ENCODE assay signal across 11 mouse cellular contexts in genomic region chr9:64609546-64609945, GRCm38 (mm10).
A peak's percentile ranks its signal among the peaks of the same experiment; 100 is the strongest.
DNase-seq lines count a peak whose midpoint lies in the region; ATAC-seq and TF ChIP-seq lines count a peak whose summit lies in the region.
"Had no signal": no experiment of that assay in that cellular context is flagged by ENCODE, and none has a peak within 500 bp of the region (broad histone marks: within the 10 kb centered on the region; RNA-seq: fewer than 3 reads in every experiment).

No protein-coding gene starts in this region.

- no peaks in the 10 kb centered on the region for H3K9me3 ChIP-seq in embryonic facial prominence, embryonic 14.5 days (ENCODE audit: control insufficient read depth, low read length)
- no peaks in the 10 kb centered on the region for H3K9me3 ChIP-seq in embryonic facial prominence, embryonic 10.5 days
- no peaks in the 10 kb centered on the region for H3K9me3 ChIP-seq in intestine, embryonic 15.5 days
- H3K9me3 ChIP-seq: embryonic facial prominence, embryonic 12.5 days; limb, embryonic 15.5 days had no signal

- 48% methylated on average over 3 of the region's 3 CpGs for WGBS in embryonic facial prominence, embryonic 14.5 days
- 62% methylated on average over 3 of the region's 3 CpGs for WGBS in embryonic facial prominence, embryonic 10.5 days
- 71% methylated on average over 3 of the region's 3 CpGs for WGBS in intestine, embryonic 15.5 days

- no peaks in the 10 kb centered on the region for H3K36me3 ChIP-seq in embryonic facial prominence, embryonic 14.5 days (ENCODE audit: control insufficient read depth, insufficient read depth, low read length)
- H3K36me3 ChIP-seq in embryonic facial prominence, embryonic 10.5 days (replicated peaks), result no peaks in the 10 kb centered on the region
- no peaks in the 10 kb centered on the region for H3K36me3 ChIP-seq in intestine, embryonic 15.5 days
- H3K36me3 ChIP-seq: embryonic facial prominence, embryonic 12.5 days; limb, embryonic 15.5 days had no signal

- H3K4me1 ChIP-seq in embryonic facial prominence, embryonic 14.5 days (ENCODE audit: control insufficient read depth, insufficient read depth, low read length), result peaks cover 9% of the 10 kb centered on the region
- H3K4me1 ChIP-seq in embryonic facial prominence, embryonic 10.5 days, result peaks cover 31% of the 10 kb centered on the region
- peaks cover 7% of the 10 kb centered on the region for H3K4me1 ChIP-seq in intestine, embryonic 15.5 days (replicated peaks)

- H3K9ac ChIP-seq in embryonic facial prominence, embryonic 14.5 days (ENCODE audit: low read depth, low read length), result no peak overlapping the region
- no peak overlapping the region for H3K9ac ChIP-seq in intestine, embryonic 15.5 days
- H3K9ac ChIP-seq: embryonic facial prominence, embryonic 12.5 days; limb, embryonic 15.5 days had no signal

- H3K4me2 ChIP-seq in embryonic facial prominence, embryonic 14.5 days (ENCODE audit: low read depth, low read length), result no peak overlapping the region
- H3K4me2 ChIP-seq in intestine, embryonic 15.5 days (replicated peaks), result no peak overlapping the region
- H3K4me2 ChIP-seq: embryonic facial prominence, embryonic 12.5 days; limb, embryonic 15.5 days had no signal

- H3K27me3 ChIP-seq in embryonic facial prominence, embryonic 14.5 days (replicated peaks; ENCODE audit: control insufficient read depth, insufficient read depth, low read length), result no peaks in the 10 kb centered on the region
- H3K27me3 ChIP-seq in embryonic facial prominence, embryonic 10.5 days (replicated peaks; ENCODE audit: low read depth, poor library complexity, severe bottlenecking), result peaks cover 31% of the 10 kb centered on the region
- no peaks in the 10 kb centered on the region for H3K27me3 ChIP-seq in intestine, embryonic 15.5 days (replicated peaks)
- H3K27me3 ChIP-seq: embryonic facial prominence, embryonic 12.5 days; limb, embryonic 15.5 days had no signal

- no peak overlapping the region for H3K27ac ChIP-seq in embryonic facial prominence, embryonic 14.5 days (replicated peaks; ENCODE audit: low read depth, low read length)
- H3K27ac ChIP-seq in embryonic facial prominence, embryonic 10.5 days (replicated peaks), result no peak overlapping the region
- no peak overlapping the region for H3K27ac ChIP-seq in layer of hippocampus, adult 2 months
- H3K27ac ChIP-seq in intestine, embryonic 15.5 days, result no peak overlapping the region
- H3K27ac ChIP-seq: embryonic facial prominence, embryonic 12.5 days; limb, embryonic 15.5 days had no signal

- TF ChIP-seq CTCF in layer of hippocampus, adult 2 months (conservative IDR thresholded peaks at IDR 0.05), result no peak

- ATAC-seq in embryonic facial prominence, embryonic 14.5 days (ENCODE audit: low read depth), result no peak
- no peak for ATAC-seq in intestine, embryonic 15.5 days

- no peak overlapping the region for H3K4me3 ChIP-seq in embryonic facial prominence, embryonic 14.5 days (ENCODE audit: low read depth, low read length)
- H3K4me3 ChIP-seq in embryonic facial prominence, embryonic 10.5 days, result no peak overlapping the region
- no peak overlapping the region for H3K4me3 ChIP-seq in layer of hippocampus, adult 2 months
- no peak overlapping the region for H3K4me3 ChIP-seq in intestine, embryonic 15.5 days (replicated peaks)
- H3K4me3 ChIP-seq: embryonic facial prominence, embryonic 12.5 days; limb, embryonic 15.5 days had no signal

- DNase-seq in embryonic facial prominence, embryonic 14.5 days (ENCODE audit: low spot score), result peak; percentile 13
- DNase-seq in embryonic facial prominence, embryonic 10.5 days (ENCODE audit: low spot score), result no peak
- DNase-seq in retina, postnatal 1 day, result peak; percentile 28
- DNase-seq in retina, embryonic 14.5 days (ENCODE audit: low spot score), result no peak
- peak; percentile 34 to 38 for DNase-seq in layer of hippocampus, adult 2 months (ENCODE audit: low spot score in 2 of 2)
- no peak for DNase-seq in spleen, adult 18-20 months
- DNase-seq in urinary bladder, adult 2 months (ENCODE audit: low spot score), result no peak
- DNase-seq: B cell, adult 2 months had no signal

Comparison
In these comparisons a context has a peak if more than half of its experiments do, and no peak if none do; other contexts are left out.
1. DNase-seq: peak in embryonic facial prominence, embryonic 14.5 days (single experiment), retina, postnatal 1 day (single experiment) and layer of hippocampus, adult 2 months (2 of 2); none in embryonic facial prominence, embryonic 10.5 days (single experiment), retina, embryonic 14.5 days (single experiment), spleen, adult 18-20 months (0 of 2) and urinary bladder, adult 2 months (single experiment).